Mouse (Mus musculus) cerebellum, adult 2 months (tissue): ENCODE measurements around the gene Tspyl3.

Experiments used
- CTCF ChIP-seq: fragments of 200-500 bp; IDR thresholded peaks from 2 replicates; pipeline ENCODE4 v1.5.1; 2011; ENCODE audit warnings: low read depth, mild to moderate bottlenecking, control low read depth, low read length, moderate library complexity, borderline replicate concordance; ENCODE audit not compliant: insufficient read depth
- POLR2A ChIP-seq: fragments of 200-500 bp; IDR thresholded peaks from 2 replicates; pipeline ENCODE4 v1.6.1; 2011; ENCODE audit warnings: low read length, control low read depth, borderline replicate concordance; ENCODE audit not compliant: insufficient read depth

DNA sequence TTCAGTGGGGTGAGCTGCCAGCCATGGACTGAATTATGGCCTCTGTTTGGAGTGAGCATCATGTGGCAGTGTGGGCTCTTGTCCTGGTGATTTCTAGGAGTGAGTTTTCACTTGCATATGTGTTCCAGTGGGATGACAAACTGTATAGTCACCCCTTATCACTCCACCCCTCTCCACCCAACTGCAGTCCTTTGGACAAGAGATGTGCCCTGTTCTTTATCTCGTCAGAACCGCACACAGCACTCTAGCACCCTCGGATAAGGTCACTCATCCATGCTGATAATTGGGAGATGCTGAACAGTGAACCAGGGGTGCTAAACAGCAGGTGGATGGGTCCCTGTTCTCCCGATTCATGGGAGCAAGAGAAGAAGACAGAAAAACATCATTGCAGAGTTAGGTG, 3.6 kb downstream of the Tspyl3 start:
- TF ChIP-seq CTCF (no peak), POLR2A (no peak)
